Mouse (Mus musculus) hindlimb bud, embryonic 11.5 days (tissue): ENCODE measurements around the gene Megf8.

Source experiments
- DNase-seq: peaks from one replicate; pipeline ENCODE4 v3.0.0-alpha.2; 2012; ENCODE audit warnings: low read depth, low spot score; ENCODE audit errors: extremely low spot score

The Megf8 gene

DNA sequence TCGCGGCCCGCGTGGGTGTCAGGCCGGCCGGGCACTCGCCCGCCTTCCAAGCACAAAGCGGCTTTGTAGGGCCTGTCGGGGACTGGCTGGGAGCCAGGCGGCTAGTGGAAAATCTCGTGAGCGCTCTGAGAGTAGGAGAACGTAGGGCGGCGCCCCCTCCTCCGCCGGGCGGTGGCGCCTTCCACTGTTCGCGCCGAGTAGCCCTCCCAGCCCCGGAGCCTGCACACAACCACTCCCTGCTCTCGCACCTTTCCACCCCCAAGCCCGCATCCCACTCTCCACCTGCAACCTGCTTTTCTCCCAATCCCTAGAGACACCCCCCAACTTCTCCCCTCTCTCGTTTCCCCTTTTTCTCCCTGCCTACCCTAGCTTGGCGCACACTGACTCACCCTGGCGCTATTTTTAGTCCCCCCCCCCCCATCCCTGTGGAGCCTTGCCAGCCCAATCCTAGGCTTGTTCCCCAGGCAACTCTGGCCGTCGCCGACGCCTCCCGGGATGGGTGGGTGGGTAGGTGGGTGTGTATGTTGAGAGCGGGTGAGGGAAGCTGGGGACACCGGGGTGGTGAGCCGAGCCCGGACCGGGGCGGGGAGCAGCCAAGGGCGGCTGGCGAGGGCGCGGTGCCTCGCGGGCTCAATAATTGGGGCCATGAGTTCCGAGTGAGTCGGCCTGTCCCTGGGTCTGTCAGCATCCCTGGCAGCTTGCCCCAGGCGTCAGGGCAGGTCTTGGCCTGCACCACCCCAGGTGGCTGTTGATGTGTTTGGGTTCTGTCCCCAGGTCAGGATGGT lies 37.7 kb upstream of the Megf8 start:
- DNase-seq: no peak

- DNase-seq: no peak
Observed at GRCm38 (mm10) chr7:25279861-25280791, 36.8 kb upstream of the Megf8 start.

DNA sequence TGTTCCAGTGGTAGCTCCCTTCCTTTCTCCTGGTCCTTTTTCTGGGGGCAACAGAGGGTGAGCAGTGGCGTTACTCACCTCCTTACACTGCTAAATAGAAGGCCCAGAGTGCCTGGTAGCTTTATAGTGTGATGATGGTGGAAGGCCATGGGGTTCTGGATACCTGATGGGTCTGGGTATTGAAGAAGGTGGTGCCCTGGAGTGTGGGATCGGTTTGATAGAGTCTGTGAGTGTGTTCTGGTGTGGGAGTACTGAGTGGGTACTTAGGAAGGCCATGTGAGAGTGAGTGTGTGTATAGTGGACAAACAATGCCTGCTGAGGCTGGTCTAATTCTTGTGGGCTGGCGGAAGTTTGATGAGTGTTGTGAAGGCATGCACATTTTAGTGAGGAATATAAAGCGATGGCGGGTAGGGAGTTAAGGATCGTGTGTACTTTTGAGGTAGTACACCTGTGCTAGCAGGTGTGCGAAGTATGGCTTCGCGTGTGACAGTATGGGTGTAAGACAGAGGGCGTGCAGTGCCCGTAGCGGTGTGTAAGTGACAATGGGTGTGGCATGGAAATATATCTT lies 35.7 kb upstream of the Megf8 start:
- DNase-seq: no peak

GRCm38 (mm10) chr7:25281734-25282601 lies 35.0 kb upstream of the Megf8 start:
- DNase-seq: no peak

DNA sequence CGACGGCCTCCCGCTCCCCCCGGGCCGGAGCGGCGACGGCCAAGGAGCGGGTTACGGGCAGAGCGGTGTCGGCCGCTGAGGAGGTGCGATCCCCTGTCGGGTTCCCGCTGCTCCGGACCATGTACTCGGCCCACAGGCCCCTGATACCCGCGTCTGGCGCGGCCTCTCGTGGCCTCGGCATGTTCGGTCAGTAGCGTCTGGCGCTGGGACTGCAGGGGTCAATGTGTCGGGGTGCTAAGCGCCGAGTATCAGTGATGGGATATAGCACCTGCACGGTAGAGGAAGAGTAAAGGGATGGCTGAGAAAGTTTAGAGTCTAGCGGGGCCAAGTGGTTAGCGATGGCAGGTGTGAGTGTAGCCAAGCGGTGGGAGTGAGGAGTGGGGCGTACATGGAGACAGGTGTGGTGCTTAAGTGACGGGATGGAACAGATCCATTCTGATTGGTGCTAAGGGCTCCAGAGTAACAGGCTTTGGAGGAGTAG lies 34.2 kb upstream of the Megf8 start:
- DNase-seq: no peak

GRCm38 (mm10) chr7:25283637-25284036 lies 33.3 kb upstream of the Megf8 start:
- DNase-seq: no peak

GRCm38 (mm10) chr7:25284171-25284570 lies 32.8 kb upstream of the Megf8 start:
- DNase-seq: no peak

DNA sequence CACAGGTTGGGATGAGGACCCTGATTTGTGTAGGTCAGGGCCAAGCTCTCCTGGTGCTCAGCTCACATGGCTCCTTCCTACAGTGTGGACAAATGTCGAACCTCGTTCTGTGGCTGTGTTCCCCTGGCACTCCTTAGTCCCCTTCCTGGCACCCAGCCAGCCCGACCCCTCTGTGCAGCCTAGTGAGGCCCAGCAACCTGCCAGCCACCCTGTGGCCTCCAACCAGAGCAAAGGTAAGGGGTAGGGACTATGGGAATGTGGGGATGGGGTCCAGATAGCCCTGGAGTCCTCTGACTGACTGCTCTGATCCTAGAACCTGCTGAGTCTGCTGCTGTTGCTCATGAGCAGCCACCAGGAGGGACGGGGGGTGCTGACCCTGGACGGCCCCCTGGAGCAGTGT lies 32.2 kb upstream of the Megf8 start:
- no peak for DNase-seq

DNA sequence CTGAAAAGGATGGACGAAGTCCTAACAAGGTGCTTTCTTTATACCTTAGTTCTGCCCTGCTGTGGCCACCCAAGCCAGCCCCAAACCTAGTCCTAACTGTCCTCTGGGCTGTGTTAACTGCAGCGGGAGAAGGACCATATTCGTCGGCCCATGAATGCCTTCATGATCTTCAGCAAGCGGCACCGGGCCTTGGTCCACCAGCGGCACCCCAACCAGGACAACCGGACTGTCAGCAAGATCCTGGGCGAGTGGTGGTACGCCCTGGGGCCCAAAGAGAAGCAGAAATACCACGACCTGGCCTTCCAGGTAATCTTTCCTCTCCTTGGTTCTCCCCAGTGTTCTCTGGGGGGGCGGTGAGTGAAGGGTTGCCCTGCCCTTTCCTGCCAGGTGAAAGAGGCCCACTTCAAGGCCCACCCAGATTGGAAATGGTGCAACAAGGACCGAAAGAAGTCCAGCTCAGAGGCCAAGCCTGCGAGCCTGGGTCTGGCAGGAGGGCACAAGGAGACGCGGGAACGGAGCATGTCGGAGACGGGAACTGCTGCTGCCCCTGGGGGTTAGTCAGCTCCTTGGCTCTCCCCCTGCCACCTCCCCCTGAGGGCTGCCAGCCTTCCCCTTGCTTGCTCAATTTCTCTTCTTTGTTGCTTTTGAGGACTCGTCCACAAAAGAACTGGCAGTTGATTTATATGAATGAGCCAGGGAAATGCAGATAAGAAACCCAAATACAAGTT lies 31.3 kb upstream of the Megf8 start:
- DNase-seq: no peak

- DNase-seq: no peak
Observed at GRCm38 (mm10) chr7:25286989-25287388, 30.0 kb upstream of the Megf8 start.

GRCm38 (mm10) chr7:25288011-25288410 lies 29.0 kb upstream of the Megf8 start:
- no peak for DNase-seq

DNA sequence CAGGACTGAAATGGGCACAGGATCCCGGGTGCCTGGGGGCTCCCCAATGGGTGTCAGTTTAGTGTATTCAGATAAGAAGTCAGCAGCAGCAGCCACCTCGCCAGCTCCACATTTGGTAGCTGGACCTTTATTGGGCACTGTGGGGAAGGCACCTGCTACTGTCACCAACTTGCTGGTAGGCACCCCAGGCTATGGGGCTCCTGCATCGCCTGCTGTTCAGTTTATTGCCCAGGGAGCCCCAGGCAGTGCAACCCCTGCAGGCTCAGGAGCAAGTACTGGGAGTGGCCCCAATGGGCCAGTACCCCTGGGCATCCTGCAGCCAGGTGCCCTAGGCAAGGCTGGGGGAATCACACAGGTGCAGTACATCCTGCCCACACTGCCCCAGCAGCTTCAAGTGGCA lies 28.2 kb upstream of the Megf8 start:
- no peak for DNase-seq

GRCm38 (mm10) chr7:25289925-25290324 lies 27.0 kb upstream of the Megf8 start:
- DNase-seq: no peak

DNA sequence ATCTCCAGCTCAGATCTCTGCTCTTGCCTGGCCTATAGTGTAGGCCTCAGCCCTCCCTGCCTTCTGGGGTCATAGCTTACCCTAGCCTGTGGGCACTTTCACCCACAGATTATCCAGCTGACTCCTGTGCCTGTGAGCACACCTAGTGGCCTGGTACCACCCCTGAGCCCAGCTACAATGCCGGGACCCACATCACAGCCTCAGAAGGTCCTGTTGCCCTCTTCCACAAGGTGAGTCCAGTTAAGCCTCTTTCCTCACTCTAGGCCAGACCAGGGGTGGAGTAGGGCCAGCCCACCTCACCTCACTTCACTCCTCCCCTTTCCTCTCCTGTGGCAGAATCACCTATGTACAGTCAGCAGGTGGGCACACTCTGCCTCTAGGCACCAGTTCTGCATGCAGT lies 26.5 kb upstream of the Megf8 start:
- no peak for DNase-seq

DNA sequence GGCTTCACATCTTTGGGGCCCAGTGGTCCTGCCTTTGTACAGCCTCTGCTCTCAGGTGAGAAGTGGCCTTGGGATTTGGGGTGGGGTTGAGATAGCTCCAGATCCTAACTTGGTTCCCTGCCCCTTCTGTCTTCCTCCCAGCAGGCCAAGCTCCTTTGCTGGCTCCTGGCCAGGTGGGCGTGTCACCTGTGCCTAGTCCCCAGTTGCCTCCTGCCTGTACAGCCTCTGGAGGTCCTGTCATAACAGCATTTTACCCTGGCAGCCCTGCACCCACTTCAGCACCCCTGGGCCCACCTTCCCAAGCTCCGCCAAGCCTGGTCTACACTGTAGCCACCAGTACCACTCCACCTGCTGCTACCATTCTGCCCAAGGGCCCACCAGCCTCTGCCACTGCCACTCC lies 26.1 kb upstream of the Megf8 start:
- DNase-seq: no peak

GRCm38 (mm10) chr7:25292107-25292506 lies 24.9 kb upstream of the Megf8 start:
- DNase-seq: no peak

DNA sequence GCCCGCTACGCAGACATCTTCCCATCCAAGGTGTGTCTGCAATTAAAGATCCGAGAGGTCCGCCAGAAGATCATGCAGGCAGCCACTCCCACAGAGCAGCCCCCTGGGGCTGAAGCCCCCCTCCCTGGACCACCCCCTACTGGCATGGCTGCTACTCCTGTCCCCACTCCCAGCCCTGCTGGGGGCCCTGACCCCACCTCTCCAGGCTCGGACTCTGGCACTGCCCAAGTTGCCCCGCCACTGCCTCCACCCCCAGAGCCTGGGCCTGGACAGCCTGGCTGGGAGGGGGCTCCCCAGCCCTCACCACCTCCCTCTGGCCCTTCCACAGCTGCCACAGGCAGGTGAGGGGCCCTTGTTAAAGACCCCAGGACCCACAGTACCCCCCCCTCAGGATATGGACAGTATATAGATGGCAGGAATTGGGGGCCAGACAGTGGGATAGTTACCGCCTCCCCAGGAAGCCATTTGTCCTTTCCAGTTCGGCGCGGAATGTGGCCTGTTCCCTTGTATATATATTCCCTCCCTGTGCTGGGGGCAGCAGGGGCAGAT lies 23.7 kb upstream of the Megf8 start:
- no peak for DNase-seq

DNA sequence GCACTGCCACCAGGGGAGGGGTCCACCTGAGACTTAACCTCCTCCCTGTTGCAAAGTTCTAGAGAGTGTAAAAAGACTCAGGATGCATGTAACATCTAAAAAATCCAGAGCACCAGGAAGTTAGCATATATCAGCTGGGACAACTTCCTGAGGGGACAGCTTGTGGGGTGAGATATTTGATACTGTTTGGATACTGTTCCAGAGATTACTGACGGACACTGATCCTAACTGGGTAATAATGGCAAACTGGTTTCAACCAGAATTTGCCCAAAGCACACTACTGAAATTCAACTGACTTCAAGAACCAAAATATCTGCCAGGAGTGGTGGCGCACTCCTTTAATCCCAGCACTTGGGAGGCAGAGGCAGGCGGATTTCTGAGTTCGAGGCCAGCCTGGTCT lies 22.5 kb upstream of the Megf8 start:
- DNase-seq: no peak

DNA sequence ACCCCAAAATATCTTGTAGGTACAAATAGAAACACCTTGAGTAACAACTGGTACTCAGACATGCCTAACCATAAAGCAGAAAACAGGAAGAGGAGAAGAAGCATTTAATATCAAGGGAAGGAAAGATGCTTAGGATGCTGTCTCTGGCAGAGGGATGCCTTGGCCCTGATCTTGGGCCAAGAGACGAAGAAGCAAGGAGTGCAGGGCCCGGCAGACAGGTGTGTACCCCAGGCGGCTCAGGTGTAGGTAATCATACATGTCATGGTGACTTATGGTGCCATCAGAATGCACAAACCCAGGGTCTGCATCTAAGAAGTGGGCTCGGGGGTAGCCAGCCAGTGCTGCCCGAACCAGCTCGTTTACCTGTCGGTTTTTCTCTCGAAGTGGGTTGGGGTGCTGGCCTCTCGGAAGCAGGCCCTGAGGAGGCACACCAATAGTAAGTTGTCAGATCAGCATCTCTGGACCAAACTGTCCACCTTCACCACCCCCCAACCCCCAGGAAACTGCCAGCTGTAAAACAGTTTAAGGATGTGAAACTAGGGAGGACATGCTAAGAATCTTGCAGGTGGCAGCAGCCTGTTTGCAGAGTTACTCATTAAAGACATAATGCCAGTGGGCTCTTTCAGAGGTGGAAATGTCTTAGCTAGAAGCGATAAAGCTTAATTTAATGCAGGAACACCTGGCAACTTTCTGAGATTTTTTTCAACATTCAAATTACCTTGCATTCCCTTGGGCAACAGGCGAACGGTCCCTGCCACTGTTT lies 21.8 kb upstream of the Megf8 start:
- DNase-seq: no peak
